Mouse (Mus musculus): ENCODE measurements around the gene Cdc42ep1. TPM values are rescaled to one million over a fixed set of nuclear protein-coding genes. Genes with fewer than 3 reads are reported as not detected.

Cdc42ep1 gene
- total and polyA plus RNA-seq, 3 experiments: 30.8 to 62.3 (median 37.1) TPM

DNA sequence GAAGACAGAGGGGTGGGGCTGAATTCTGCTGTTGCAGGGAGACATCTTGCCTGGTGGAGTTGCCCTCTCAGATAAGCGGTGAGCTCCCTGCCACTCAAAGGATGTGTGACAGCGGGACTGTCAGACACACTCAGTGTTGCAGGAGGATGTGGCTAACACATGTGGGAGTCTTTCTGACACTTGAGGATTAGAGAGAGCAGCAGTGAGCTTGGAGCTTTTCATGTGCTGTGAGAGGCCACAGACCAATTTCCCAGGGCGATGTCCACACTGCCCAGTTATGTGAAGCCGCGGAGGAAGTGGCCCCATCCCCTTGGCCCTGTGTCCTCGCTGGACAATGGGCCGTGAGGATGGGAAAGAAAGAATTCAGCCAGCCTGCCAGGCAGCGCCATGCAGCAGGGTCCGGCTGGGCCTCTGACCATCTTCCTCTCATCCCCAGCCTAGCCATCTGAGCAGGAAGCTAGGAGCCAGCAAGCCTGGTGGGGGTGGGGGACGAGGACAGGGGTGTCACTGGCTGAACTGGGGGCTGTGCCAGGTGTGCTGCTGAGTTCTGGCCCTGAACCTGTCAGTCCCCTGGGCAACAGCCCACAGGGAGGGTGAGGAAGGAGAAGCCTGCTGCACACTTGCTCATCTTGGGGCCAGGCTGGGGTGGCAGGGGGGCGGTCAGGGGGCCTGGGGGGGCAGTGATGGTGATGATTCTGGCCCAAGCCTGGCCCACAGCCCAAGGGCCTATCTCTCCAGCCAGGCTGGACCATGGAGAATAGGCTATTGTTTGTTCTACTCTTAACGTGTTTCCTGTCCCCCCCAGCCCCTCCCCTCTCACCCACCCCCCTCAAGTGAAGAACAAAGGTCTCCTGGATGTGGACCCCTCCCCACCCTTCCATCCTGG is 7.0 kb upstream of the Cdc42ep1 start:
- H3K27me3 ChIP-seq (ENCODE audit: control insufficient read depth, insufficient read depth, low read length): no peaks in the 10 kb centered on the region
- peak overlapping the region; percentile 37 for H3K9ac ChIP-seq (ENCODE audit: low read depth, low read length)
- H3K36me3 ChIP-seq (ENCODE audit: control insufficient read depth, insufficient read depth, low read length): peaks cover 2% of the 10 kb centered on the region; the same call in 1 of the 2 replicates
- H3K27ac ChIP-seq: peak overlapping the region; percentile 97
- H3K79me2 ChIP-seq (replicated peaks; ENCODE audit: control insufficient read depth, insufficient read depth, low read length): no peaks in the 10 kb centered on the region
- H3K4me1 ChIP-seq (ENCODE audit: control insufficient read depth, insufficient read depth, low read length): peaks cover 41% of the 10 kb centered on the region
- peak; percentile 7; the same call in 1 of the 2 replicates for TF ChIP-seq EP300 (IDR thresholded peaks at IDR 0.05; ENCODE audit: insufficient read depth, low read depth, low read length)
- peak; percentile 33; the same call in 1 of the 2 replicates for TF ChIP-seq POLR2A (IDR thresholded peaks at IDR 0.05; ENCODE audit: insufficient read depth, low read depth, low read length)
- no peak for TF ChIP-seq CTCF (IDR thresholded peaks at IDR 0.05)
- DNase-seq: peak; percentile 76 to 77
- H3K4me3 ChIP-seq: no peak overlapping the region
- intact Hi-C loops (cut with DNase I): loop anchor here (2.0 kb wide), 1 partner anchor 49 kb away; no protein-coding TSS in a partner anchor
- WGBS: 17% methylated on average over 12 of the region's 12 CpGs

DNA sequence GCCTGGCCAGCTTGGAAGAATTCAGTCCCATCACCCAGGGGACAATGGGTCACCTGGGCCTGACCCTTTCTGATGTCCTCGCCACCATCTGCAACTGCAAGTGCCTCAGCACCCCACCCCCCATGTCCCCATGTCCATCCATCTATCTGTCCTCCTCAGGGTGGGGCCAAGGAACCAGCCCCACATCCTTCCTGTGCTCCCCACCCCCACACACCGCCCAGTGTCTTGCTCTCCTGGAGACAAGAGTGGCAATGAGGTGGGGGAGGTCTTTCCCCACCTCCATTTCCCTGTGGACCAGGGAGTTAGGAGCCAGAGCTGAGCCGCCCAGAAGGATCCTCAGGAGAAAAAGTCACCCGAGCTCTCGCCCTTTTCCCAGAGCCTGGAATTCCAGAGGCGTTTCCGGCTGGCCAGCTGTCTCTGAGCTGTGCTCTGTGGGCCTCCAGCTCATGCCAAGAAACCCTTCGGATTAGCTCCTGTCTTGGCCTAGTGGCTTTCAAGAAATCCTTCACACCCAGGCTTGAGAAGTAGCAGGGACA is 6.3 kb upstream of the Cdc42ep1 start:
- H3K4me3 ChIP-seq: no peak overlapping the region
- H3K4me1 ChIP-seq (ENCODE audit: control insufficient read depth, insufficient read depth, low read length): peaks cover 48% of the 10 kb centered on the region
- H3K9ac ChIP-seq (ENCODE audit: low read depth, low read length): peak overlapping the region; percentile 58
- no peaks in the 10 kb centered on the region for H3K79me2 ChIP-seq (replicated peaks; ENCODE audit: control insufficient read depth, insufficient read depth, low read length)
- peak; percentile 91; the same call in 1 of the 2 replicates for TF ChIP-seq EP300 (IDR thresholded peaks at IDR 0.05; ENCODE audit: insufficient read depth, low read depth, low read length)
- no peak for TF ChIP-seq CTCF (IDR thresholded peaks at IDR 0.05)
- TF ChIP-seq POLR2A (IDR thresholded peaks at IDR 0.05; ENCODE audit: insufficient read depth, low read depth, low read length): peak; percentile 55; the same call in 1 of the 2 replicates
- 31% methylated on average over 8 of the region's 8 CpGs for WGBS
- H3K36me3 ChIP-seq (ENCODE audit: control insufficient read depth, insufficient read depth, low read length): peaks cover 2% of the 10 kb centered on the region; the same call in 1 of the 2 replicates
- DNase-seq: peak; percentile 81 to 87
- no peaks in the 10 kb centered on the region for H3K27me3 ChIP-seq (ENCODE audit: control insufficient read depth, insufficient read depth, low read length)
- intact Hi-C loops (cut with DNase I): loop anchor here (2.0 kb wide), 1 partner anchor 49 kb away; no protein-coding TSS in a partner anchor
- peak overlapping the region; percentile 97 for H3K27ac ChIP-seq

GRCm38 (mm10) chr15:78839744-78840143 is 2.7 kb upstream of the Cdc42ep1 start:
- H3K4me3 ChIP-seq: no peak overlapping the region
- peaks cover 33% of the 10 kb centered on the region for H3K4me1 ChIP-seq (ENCODE audit: control insufficient read depth, insufficient read depth, low read length)
- H3K36me3 ChIP-seq (ENCODE audit: control insufficient read depth, insufficient read depth, low read length): no peaks in the 10 kb centered on the region; the same call in 1 of the 2 replicates
- no peaks in the 10 kb centered on the region for H3K27me3 ChIP-seq (ENCODE audit: control insufficient read depth, insufficient read depth, low read length)
- H3K27ac ChIP-seq: peak overlapping the region; percentile 42
- TF ChIP-seq EP300 (IDR thresholded peaks at IDR 0.05; ENCODE audit: insufficient read depth, low read depth, low read length): no peak
- no peak for TF ChIP-seq CTCF (IDR thresholded peaks at IDR 0.05)
- no peak for TF ChIP-seq POLR2A (IDR thresholded peaks at IDR 0.05; ENCODE audit: insufficient read depth, low read depth, low read length)
- H3K9ac ChIP-seq (ENCODE audit: low read depth, low read length): no peak overlapping the region
- no peak for DNase-seq
- H3K79me2 ChIP-seq (replicated peaks; ENCODE audit: control insufficient read depth, insufficient read depth, low read length): peaks cover 4% of the 10 kb centered on the region; the same call in 1 of the 2 replicates
- 17% methylated on average over 2 of the region's 2 CpGs for WGBS
- intact Hi-C loops (cut with DNase I): no loop called here

DNA sequence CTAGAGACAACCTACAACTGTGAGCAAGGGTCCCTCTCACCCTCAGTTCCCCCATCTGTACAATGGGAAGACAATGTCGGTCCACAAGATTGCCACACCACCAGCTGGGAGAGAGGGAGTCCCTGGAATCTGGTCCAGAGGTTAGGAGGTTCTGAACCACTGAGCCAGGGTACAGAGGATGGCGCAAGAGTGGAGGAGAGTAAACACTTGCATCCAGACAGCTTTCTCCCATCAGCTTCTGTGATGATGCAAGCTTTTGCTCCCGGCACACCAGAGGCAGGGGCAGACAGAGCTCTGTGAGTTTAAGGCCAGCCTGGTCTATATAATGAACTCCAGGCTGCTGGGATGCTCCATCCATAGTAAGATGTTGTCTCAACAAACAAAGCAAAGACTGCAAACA is 2.2 kb upstream of the Cdc42ep1 start:
- DNase-seq: peak; percentile 59 to 71
- intact Hi-C loops (cut with DNase I): no loop called here
- 57% methylated on average over 3 of the region's 3 CpGs for WGBS

GRCm38 (mm10) chr15:78840751-78841150 is 1.7 kb upstream of the Cdc42ep1 start:
- intact Hi-C loops (cut with DNase I): no loop called here
- TF ChIP-seq CTCF (IDR thresholded peaks at IDR 0.05) (no peak), POLR2A (IDR thresholded peaks at IDR 0.05; ENCODE audit: insufficient read depth, low read depth, low read length) (no peak), EP300 (IDR thresholded peaks at IDR 0.05; ENCODE audit: insufficient read depth, low read depth, low read length) (no peak)
- Histone ChIP-seq H3K27me3 (ENCODE audit: control insufficient read depth, insufficient read depth, low read length) (no peaks in the 10 kb centered on the region), H3K9ac (ENCODE audit: low read depth, low read length) (no peak overlapping the region; the same call in 1 of the 2 replicates), H3K4me1 (ENCODE audit: control insufficient read depth, insufficient read depth, low read length) (peaks cover 28% of the 10 kb centered on the region), H3K36me3 (ENCODE audit: control insufficient read depth, insufficient read depth, low read length) (no peaks in the 10 kb centered on the region), H3K79me2 (replicated peaks; ENCODE audit: control insufficient read depth, insufficient read depth, low read length) (peaks cover 4% of the 10 kb centered on the region; the same call in 1 of the 2 replicates), H3K27ac (peak overlapping the region; percentile 42), H3K4me3 (no peak overlapping the region)
- no peak for DNase-seq
- WGBS: 62% methylated on average over 11 of the region's 11 CpGs

More for the DNA sequence above, 2.2 kb upstream of the Cdc42ep1 start:
- Histone ChIP-seq H3K27ac (peak overlapping the region; percentile 42), H3K36me3 (ENCODE audit: control insufficient read depth, insufficient read depth, low read length) (no peaks in the 10 kb centered on the region), H3K79me2 (replicated peaks; ENCODE audit: control insufficient read depth, insufficient read depth, low read length) (peaks cover 4% of the 10 kb centered on the region; the same call in 1 of the 2 replicates), H3K9ac (ENCODE audit: low read depth, low read length) (no peak overlapping the region; the same call in 1 of the 2 replicates), H3K27me3 (ENCODE audit: control insufficient read depth, insufficient read depth, low read length) (no peaks in the 10 kb centered on the region), H3K4me1 (ENCODE audit: control insufficient read depth, insufficient read depth, low read length) (peaks cover 29% of the 10 kb centered on the region), H3K4me3 (no peak overlapping the region)
- TF ChIP-seq CTCF (IDR thresholded peaks at IDR 0.05) (no peak), EP300 (IDR thresholded peaks at IDR 0.05; ENCODE audit: insufficient read depth, low read depth, low read length) (peak; percentile 74; the same call in 1 of the 2 replicates)
